Mouse (Mus musculus) ovary, adult 18-20 months (tissue): ENCODE measurements around the gene Klk8.

ENCODE experiments used
- DNase-seq: peaks from one replicate; pipeline ENCODE4 v3.0.0; 2022; ENCODE audit warnings: low spot score, mixed read lengths

Gene Klk8

GRCm38 (mm10) chr7:43797333-43797769, at the start of gene Klk8:
TSS of gene Klk8 (plus strand) at chr7:43797577.
- no peak for DNase-seq

GRCm38 (mm10) chr7:43747788-43748187, 49.6 kb upstream of the Klk8 start:
- DNase-seq: no peak

GRCm38 (mm10) chr7:43752806-43753205, 44.6 kb upstream of the Klk8 start:
- DNase-seq: no peak

GRCm38 (mm10) chr7:43766484-43766883, 30.9 kb upstream of the Klk8 start:
- DNase-seq: no peak

GRCm38 (mm10) chr7:43768597-43768996, 28.8 kb upstream of the Klk8 start, which contains the start of gene Klk12:
TSS of gene Klk12 (plus strand) at chr7:43768897.
- DNase-seq: no peak

- no peak for DNase-seq
Measured at GRCm38 (mm10) chr7:43769636-43770035, 27.7 kb upstream of the Klk8 start.

GRCm38 (mm10) chr7:43770701-43771100, 26.7 kb upstream of the Klk8 start:
- no peak for DNase-seq

- DNase-seq: no peak
Measured at GRCm38 (mm10) chr7:43771916-43772315, 25.5 kb upstream of the Klk8 start.

GRCm38 (mm10) chr7:43772901-43773300, 24.5 kb upstream of the Klk8 start:
- no peak for DNase-seq

GRCm38 (mm10) chr7:43774364-43774763, 23.0 kb upstream of the Klk8 start, which contains the start of gene Klk11:
TSS of gene Klk11 (plus strand) at chr7:43774604.
- no peak for DNase-seq

GRCm38 (mm10) chr7:43774802-43775201, 22.6 kb upstream of the Klk8 start:
- no peak for DNase-seq

GRCm38 (mm10) chr7:43775311-43776057, 21.9 kb upstream of the Klk8 start:
- no peak for DNase-seq

- DNase-seq: no peak
Measured at GRCm38 (mm10) chr7:43776506-43776905, 20.9 kb upstream of the Klk8 start.

- DNase-seq: no peak
Measured at GRCm38 (mm10) chr7:43777423-43777822, 20.0 kb upstream of the Klk8 start.

GRCm38 (mm10) chr7:43778176-43778970, 19.0 kb upstream of the Klk8 start:
- DNase-seq: no peak

- DNase-seq: no peak
Measured at GRCm38 (mm10) chr7:43780241-43780640, 17.1 kb upstream of the Klk8 start.

GRCm38 (mm10) chr7:43780746-43781145, 16.6 kb upstream of the Klk8 start, which contains the start of gene Klk10:
TSS of gene Klk10 (plus strand) at chr7:43781035.
- DNase-seq: no peak

- no peak for DNase-seq
Measured at GRCm38 (mm10) chr7:43781541-43781940, 15.8 kb upstream of the Klk8 start.

- no peak for DNase-seq
Measured at GRCm38 (mm10) chr7:43782275-43783265, 14.8 kb upstream of the Klk8 start.

GRCm38 (mm10) chr7:43785286-43785685, 12.1 kb upstream of the Klk8 start:
- DNase-seq: no peak

GRCm38 (mm10) chr7:43788096-43788495, 9.3 kb upstream of the Klk8 start:
- no peak for DNase-seq

GRCm38 (mm10) chr7:43789295-43789694, 8.1 kb upstream of the Klk8 start:
- no peak for DNase-seq
